In the genomic region with DNA sequence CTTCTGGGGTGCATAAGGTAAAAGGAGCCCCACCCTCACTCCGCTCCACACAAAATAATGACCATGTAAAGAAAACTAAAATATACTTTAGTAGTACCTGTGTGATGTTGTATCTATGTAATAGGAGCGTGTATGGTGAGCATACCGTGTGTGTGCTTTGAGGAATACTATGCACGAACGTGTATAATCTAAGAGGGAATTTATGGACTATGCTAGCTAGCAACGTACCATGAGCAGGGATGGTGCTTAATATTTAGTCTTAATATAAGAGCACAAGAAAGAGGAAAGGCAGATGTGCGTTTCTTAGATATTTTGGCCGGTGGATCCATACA, we compare ENCODE assay signal across 8 mouse cellular contexts. TPM values are rescaled to one million over a fixed set of nuclear protein-coding genes. Genes with fewer than 3 reads are reported as not detected.
DNase-seq lines count a peak whose midpoint lies in the region; ATAC-seq and TF ChIP-seq lines count a peak whose summit lies in the region.

No protein-coding gene starts in this region.

- no peaks in the 10 kb centered on the region for H3K36me3 ChIP-seq in embryonic facial prominence, embryonic 10.5 days (replicated peaks)
- no peaks in the 10 kb centered on the region for H3K36me3 ChIP-seq in hindbrain, postnatal 0 days (ENCODE audit: insufficient read depth, low read length)
- H3K36me3 ChIP-seq in midbrain, postnatal 0 days (ENCODE audit: insufficient read depth, low read length): no peaks in the 10 kb centered on the region

- H3K9ac ChIP-seq in hindbrain, postnatal 0 days (replicated peaks; ENCODE audit: low read length): peak overlapping the region; percentile 97
- H3K9ac ChIP-seq in midbrain, postnatal 0 days (replicated peaks; ENCODE audit: low read length, poor library complexity, severe bottlenecking): 0 out of 2 replicates have a peak overlapping the region, but pooled peaks have one; percentile 99

- peak overlapping the region; percentile 96 for H3K27ac ChIP-seq in layer of hippocampus, adult 2 months
- H3K27ac ChIP-seq in embryonic facial prominence, embryonic 10.5 days (replicated peaks): peak overlapping the region; percentile 98
- H3K27ac ChIP-seq in hindbrain, postnatal 0 days: peak overlapping the region; percentile 99
- H3K27ac ChIP-seq in midbrain, postnatal 0 days (ENCODE audit: low read depth, low read length): peak overlapping the region; percentile 97

- ATAC-seq in hindbrain, postnatal 0 days: peak; percentile 61
- peak; percentile 53; the same call in 1 of the 2 replicates for ATAC-seq in midbrain, postnatal 0 days (ENCODE audit: low FRiP score)

- H3K4me1 ChIP-seq in embryonic facial prominence, embryonic 10.5 days: peaks cover 17% of the 10 kb centered on the region
- H3K4me1 ChIP-seq in hindbrain, postnatal 0 days (ENCODE audit: insufficient read depth, low read length): peaks cover 12% of the 10 kb centered on the region
- 0 out of 2 replicates have a peak, but pooled peaks cover 8% of the 10 kb centered on the region for H3K4me1 ChIP-seq in midbrain, postnatal 0 days (ENCODE audit: insufficient read depth, low read length)

- H3K9me3 ChIP-seq in embryonic facial prominence, embryonic 10.5 days: no peaks in the 10 kb centered on the region
- no peaks in the 10 kb centered on the region for H3K9me3 ChIP-seq in hindbrain, postnatal 0 days (ENCODE audit: low read length)
- no peaks in the 10 kb centered on the region for H3K9me3 ChIP-seq in midbrain, postnatal 0 days (ENCODE audit: low read length)

- H3K4me3 ChIP-seq in layer of hippocampus, adult 2 months: peak overlapping the region; percentile 98
- H3K4me3 ChIP-seq in embryonic facial prominence, embryonic 10.5 days: peak overlapping the region; percentile 95
- H3K4me3 ChIP-seq in hindbrain, postnatal 0 days (ENCODE audit: low read length): peak overlapping the region; percentile 94
- H3K4me3 ChIP-seq in midbrain, postnatal 0 days (ENCODE audit: low read depth, low read length): peak overlapping the region; percentile 94

- TF ChIP-seq CTCF in layer of hippocampus, adult 2 months (conservative IDR thresholded peaks at IDR 0.05): no peak
- TF ChIP-seq CTCF in hindbrain, postnatal 0 days (IDR thresholded peaks at IDR 0.05; ENCODE audit: low read depth): no peak
- no peak for TF ChIP-seq CTCF in midbrain, postnatal 0 days (IDR thresholded peaks at IDR 0.05)

- no peak for DNase-seq in layer of hippocampus, adult 2 months (ENCODE audit: low spot score in 2 of 2)
- DNase-seq in layer of hippocampus, postnatal 25 days (ENCODE audit: extremely low spot score in 1 of 2, low spot score in 1 of 2): no peak
- DNase-seq in embryonic facial prominence, embryonic 10.5 days (ENCODE audit: low spot score): no peak
- no peak for DNase-seq in hindbrain, postnatal 0 days (ENCODE audit: low spot score)
- no peak for DNase-seq in midbrain, postnatal 0 days (ENCODE audit: low spot score)
- DNase-seq in right cerebral cortex, postnatal 36 days (ENCODE audit: low spot score in 2 of 2): no peak
- no peak for DNase-seq in urinary bladder, postnatal 4 days (ENCODE audit: low spot score in 2 of 2)
- DNase-seq in spleen, adult 18-20 months: no peak

- H3K4me2 ChIP-seq in hindbrain, postnatal 0 days (ENCODE audit: low read depth, low read length): peak overlapping the region; percentile 72
- peak overlapping the region; percentile 74 for H3K4me2 ChIP-seq in midbrain, postnatal 0 days (ENCODE audit: low read depth, low read length, poor library complexity, severe bottlenecking)

- 2% methylated on average over 8 of the region's 8 CpGs for WGBS in embryonic facial prominence, embryonic 10.5 days
- 1% methylated on average over 8 of the region's 8 CpGs for WGBS in hindbrain, postnatal 0 days
- under 1% methylated on average over 8 of the region's 8 CpGs for WGBS in midbrain, postnatal 0 days

- H3K27me3 ChIP-seq in embryonic facial prominence, embryonic 10.5 days (replicated peaks; ENCODE audit: low read depth, poor library complexity, severe bottlenecking): no peaks in the 10 kb centered on the region
- no peaks in the 10 kb centered on the region for H3K27me3 ChIP-seq in hindbrain, postnatal 0 days (ENCODE audit: insufficient read depth, low read length)
- H3K27me3 ChIP-seq in midbrain, postnatal 0 days (ENCODE audit: insufficient read depth, low read length): no peaks in the 10 kb centered on the region

RNA-seq across cellular contexts. Expression of a gene that starts 0.5 kb away (rescaled TPM):
- total RNA-seq in layer of hippocampus, adult 2 months (2021): 10 to 100 TPM; 15.6 to 17.4 TPM
- total RNA-seq in layer of hippocampus, postnatal 25 days (2021): 10 to 100 TPM; 15.3 to 17.9 TPM
- polyA plus RNA-seq in embryonic facial prominence, embryonic 10.5 days (2016; fragmentation: Nextera tagmentation; extraction: Ambion mirVana): 29.2 and 32.5 TPM in 2 replicates
- 11.2 and 11.7 TPM in 2 replicates for total RNA-seq in hindbrain, postnatal 0 days (2014; rRNA removed)
- 19.8 and 22.9 TPM in 2 replicates for polyA plus RNA-seq in hindbrain, postnatal 0 days (2015; fragmentation: Nextera tagmentation; extraction: Ambion mirVana)
- 11.9 and 13.9 TPM in 2 replicates for total RNA-seq in midbrain, postnatal 0 days (2014; rRNA removed)
- 15.0 and 15.6 TPM in 2 replicates for polyA plus RNA-seq in midbrain, postnatal 0 days (2015; fragmentation: Nextera tagmentation; extraction: Ambion mirVana)

RNA-seq across cellular contexts. Expression of a gene that starts 51.0 kb away (rescaled TPM):
- 1 to 10 TPM in 1 of 2 experiments, under 1 TPM in 1; 0.59 to 1.3 TPM for total RNA-seq in layer of hippocampus, adult 2 months (2021)
- total RNA-seq in layer of hippocampus, postnatal 25 days (2021): 1 to 10 TPM in 1 of 2 experiments, under 1 TPM in 1; 0.96 to 1.6 TPM
- 0.25 and 0.59 TPM in 2 replicates for polyA plus RNA-seq in embryonic facial prominence, embryonic 10.5 days (2016; fragmentation: Nextera tagmentation; extraction: Ambion mirVana)
- total RNA-seq in hindbrain, postnatal 0 days (2014; rRNA removed): 0.89 and 1.6 TPM in 2 replicates
- 0.18 and 0.19 TPM in 2 replicates for polyA plus RNA-seq in hindbrain, postnatal 0 days (2015; fragmentation: Nextera tagmentation; extraction: Ambion mirVana)
- total RNA-seq in midbrain, postnatal 0 days (2014; rRNA removed): 1.3 and 1.9 TPM in 2 replicates
- polyA plus RNA-seq in midbrain, postnatal 0 days (2015; fragmentation: Nextera tagmentation; extraction: Ambion mirVana): 0.30 and 0.36 TPM in 2 replicates

RNA-seq across cellular contexts. Expression of a gene that starts 51.6 kb away (rescaled TPM):
- not detected for total RNA-seq in layer of hippocampus, adult 2 months (2021)
- not detected for total RNA-seq in layer of hippocampus, postnatal 25 days (2021)
- polyA plus RNA-seq in embryonic facial prominence, embryonic 10.5 days (2016; fragmentation: Nextera tagmentation; extraction: Ambion mirVana): 0.12 TPM in 1 of 2 replicates, not detected in the other
- total RNA-seq in hindbrain, postnatal 0 days (2014; rRNA removed): not detected in 2 replicates
- polyA plus RNA-seq in hindbrain, postnatal 0 days (2015; fragmentation: Nextera tagmentation; extraction: Ambion mirVana): not detected in 2 replicates
- total RNA-seq in midbrain, postnatal 0 days (2014; rRNA removed): not detected in 2 replicates
- not detected in 2 replicates for polyA plus RNA-seq in midbrain, postnatal 0 days (2015; fragmentation: Nextera tagmentation; extraction: Ambion mirVana)
